Mouse (Mus musculus) limb, embryonic 14.5 days (tissue): ENCODE results near the gene Trpm6. TPM values are rescaled to one million over a fixed set of nuclear protein-coding genes. Genes with fewer than 3 reads are reported as not detected.
"Not testable (repeated sequence)": the region's sequence is repeated elsewhere in the genome, so short reads cannot be mapped to it uniquely, and the experiment has no call there.

ENCODE experiments used
- ATAC-seq: fragments of 200-750 bp; cut with Nextera tagmentation; 2 replicates; pipeline ENCODE4 v1.8.0; 2017; ENCODE audit warnings: low read depth, moderate number of reproducible peaks, moderate TSS enrichment; ENCODE audit not compliant: low FRiP score
- DNase-seq: peaks from one replicate; pipeline ENCODE4 v3.0.0-alpha.2; 2015; ENCODE audit warnings: low spot score
- H3K27ac ChIP-seq: fragments of 300-500 bp; sonication (generic); replicated peaks from 2 replicates; pipeline ENCODE4 v1.5.1; 2014; ENCODE audit warnings: low read depth, mild to moderate bottlenecking, low read length, moderate library complexity, mixed read lengths
- H3K27me3 ChIP-seq: fragments of 300-500 bp; sonication (generic); 2 replicates; pipeline ENCODE4 v1.6.1; 2014; ENCODE audit warnings: low read length, mixed read lengths; ENCODE audit not compliant: control insufficient read depth, insufficient read depth
- H3K36me3 ChIP-seq: fragments of 300-500 bp; sonication (generic); 2 replicates; pipeline ENCODE4 v1.6.1; 2014; ENCODE audit warnings: mild to moderate bottlenecking, low read length, moderate library complexity, mixed read lengths; ENCODE audit not compliant: control insufficient read depth, insufficient read depth
- H3K4me1 ChIP-seq: fragments of 300-500 bp; sonication (generic); 2 replicates; pipeline ENCODE4 v1.6.1; 2014; ENCODE audit warnings: antibody characterized with exemption, low read length, mixed read lengths; ENCODE audit not compliant: control insufficient read depth, insufficient read depth
- H3K4me2 ChIP-seq: fragments of 300-500 bp; sonication (generic); replicated peaks from 2 replicates; pipeline ENCODE4 v1.6.1; 2014; ENCODE audit warnings: low read depth, mild to moderate bottlenecking, low read length, moderate library complexity; ENCODE audit not compliant: severe bottlenecking
- H3K4me3 ChIP-seq: fragments of 300-500 bp; sonication (generic); replicated peaks from 2 replicates; pipeline ENCODE4 v1.5.1; 2014; ENCODE audit warnings: low read length
- H3K9ac ChIP-seq: fragments of 300-500 bp; sonication (generic); 2 replicates; pipeline ENCODE4 v1.6.1; 2014; ENCODE audit warnings: mild to moderate bottlenecking, low read depth, low read length, moderate library complexity; ENCODE audit not compliant: severe bottlenecking
- H3K9me3 ChIP-seq: fragments of 300-500 bp; sonication (generic); 2 replicates; pipeline ENCODE4 v1.6.1; 2016; ENCODE audit warnings: low read length; ENCODE audit not compliant: control insufficient read depth
- POLR2A ChIP-seq: fragments of 200-500 bp; IDR thresholded peaks from 2 replicates; pipeline ENCODE4 v1.8.0; 2012; ENCODE audit warnings: inconsistent platforms, mild to moderate bottlenecking, moderate library complexity, borderline replicate concordance; ENCODE audit not compliant: insufficient read depth, insufficient read length; ENCODE audit errors: extremely low read depth
- WGBS: fragments of 180-500 bp; shearing (Covaris S2); extraction: QIAGEN DNeasy Blood & Tissue Kit; methylation state at CpG from one replicate; pipeline ENCODE4 v1.1.7; 2014; 5-methylcytosine and 5-hydroxymethylcytosine counted together
- polyA plus RNA-seq, 2 experiments: library from polyadenylated mRNA; depleted of rRNA in 1 of 2; stranded (reverse) in 1 of 2; unstranded in 1 of 2; fragments of >200 nt; fragmentation: Nextera tagmentation in 1 of 2; extraction: Ambion mirVana in 1 of 2; gene quantifications; 2 replicates each; pipeline versions ENCODE4 v1.2.1 to v1.2.3; 2012 to 2014

Trpm6 gene
- polyA plus RNA-seq, 2 experiments: 0.34 to 0.36 TPM

GRCm38 (mm10) chr19:18712866-18713300 lies 36.9 kb upstream of the Trpm6 start, which contains the start of gene D030056L22Rik:
Gene D030056L22Rik, plus strand, starts transcription at chr19:18713193.
- TF ChIP-seq POLR2A: 0 out of 2 replicates have a peak, but pooled peaks have one; percentile 54
- ATAC-seq (peak; percentile 98), DNase-seq (peak; percentile 95)
- H3K9me3 ChIP-seq: no peaks in the 10 kb centered on the region
- H3K9ac ChIP-seq: peak within 1 kb of the TSS; percentile 81
- peak within 1 kb of the TSS; percentile 79 for H3K4me3 ChIP-seq
- peak within 1 kb of the TSS; percentile 82 for H3K4me2 ChIP-seq
- peaks cover 2% of the 10 kb centered on the region for H3K36me3 ChIP-seq
- WGBS: 2% methylated on average over 36 of the region's 49 CpGs
- H3K27me3 ChIP-seq: no peaks in the 10 kb centered on the region
- peak within 1 kb of the TSS; percentile 96 for H3K27ac ChIP-seq
- H3K4me1 ChIP-seq: peaks cover 15% of the 10 kb centered on the region

- H3K4me2 ChIP-seq: peak overlapping the region; percentile 82
- not testable (repeated sequence) for H3K27me3 ChIP-seq, H3K36me3 ChIP-seq, H3K9me3 ChIP-seq
- ATAC-seq: peak; percentile 49
- WGBS: 0% methylated on average over 37 of the region's 46 CpGs
- H3K9ac ChIP-seq: peak overlapping the region; percentile 81
- peak; percentile 8 for DNase-seq
- peak overlapping the region; percentile 96; the same call in 1 of the 2 replicates for H3K27ac ChIP-seq
- H3K4me3 ChIP-seq: peak overlapping the region; percentile 79
- H3K4me1 ChIP-seq: peaks cover 15% of the 10 kb centered on the region
These were observed 36.4 kb upstream of the Trpm6 start for GRCm38 (mm10) chr19:18713357-18713756.

- no peak for TF ChIP-seq POLR2A
- no peak overlapping the region for H3K27ac ChIP-seq
These were observed 33.4 kb upstream of the Trpm6 start for GRCm38 (mm10) chr19:18716374-18716773.

GRCm38 (mm10) chr19:18720337-18720736 lies 29.4 kb upstream of the Trpm6 start:
- peaks cover 13% of the 10 kb centered on the region for H3K36me3 ChIP-seq
- ATAC-seq (no peak), DNase-seq (no peak)
- no peak overlapping the region for H3K9ac ChIP-seq
- H3K4me2 ChIP-seq: no peak overlapping the region
- no peaks in the 10 kb centered on the region for H3K4me1 ChIP-seq
- no peak overlapping the region for H3K27ac ChIP-seq
- H3K27me3 ChIP-seq: no peaks in the 10 kb centered on the region
- TF ChIP-seq POLR2A: no peak
- no peaks in the 10 kb centered on the region for H3K9me3 ChIP-seq
- no peak overlapping the region for H3K4me3 ChIP-seq
- 94% methylated on average over 3 of the region's 3 CpGs for WGBS

More at GRCm38 (mm10) chr19:18716374-18716773, 33.4 kb upstream of the Trpm6 start:
- Histone ChIP-seq H3K27me3 (no peaks in the 10 kb centered on the region), H3K4me1 (peaks cover 15% of the 10 kb centered on the region), H3K4me3 (no peak overlapping the region), H3K4me2 (no peak overlapping the region), H3K9me3 (no peaks in the 10 kb centered on the region), H3K36me3 (peaks cover 13% of the 10 kb centered on the region), H3K9ac (no peak overlapping the region)
- ATAC-seq (no peak), DNase-seq (peak; percentile 83)
- 32% methylated on average over 1 of the region's 1 CpGs for WGBS

- 86% methylated on average over 2 of the region's 2 CpGs for whole genome bisulfite sequencing
- no peak for DNase-seq
These were observed 24.6 kb upstream of the Trpm6 start for GRCm38 (mm10) chr19:18725186-18725585.

More at GRCm38 (mm10) chr19:18725186-18725585, 24.6 kb upstream of the Trpm6 start:
- no peak for TF ChIP-seq POLR2A
- Histone ChIP-seq H3K9ac (no peak overlapping the region), H3K27me3 (no peaks in the 10 kb centered on the region), H3K36me3 (no peaks in the 10 kb centered on the region), H3K9me3 (no peaks in the 10 kb centered on the region), H3K27ac (no peak overlapping the region), H3K4me1 (no peaks in the 10 kb centered on the region), H3K4me2 (no peak overlapping the region), H3K4me3 (no peak overlapping the region)
- ATAC-seq: no peak
